Mouse (Mus musculus) forebrain, embryonic 14.5 days (tissue): ENCODE results near the gene Arhgap1. TPM values are rescaled to one million over a fixed set of nuclear protein-coding genes. Genes with fewer than 3 reads are reported as not detected.

Experiments
- ATAC-seq: fragments of 200-750 bp; cut with Nextera tagmentation; 2 replicates; pipeline ENCODE4 v1.8.0; 2017; ENCODE audit warnings: mild to moderate bottlenecking, moderate library complexity
- DNase-seq: peaks from one replicate; pipeline ENCODE4 v3.0.0-alpha.2; 2015; ENCODE audit warnings: low spot score
- H3K27ac ChIP-seq: fragments of 300-500 bp; sonication (generic); 2 replicates; pipeline ENCODE4 v1.5.1; 2014; ENCODE audit warnings: low read depth, mild to moderate bottlenecking, control low read depth, low read length, moderate library complexity
- H3K27me3 ChIP-seq: fragments of 300-500 bp; sonication (generic); replicated peaks from 2 replicates; pipeline ENCODE4 v1.6.1; 2014; ENCODE audit warnings: low read length, control low read depth, mixed read lengths; ENCODE audit not compliant: control insufficient read depth, insufficient read depth
- H3K36me3 ChIP-seq: fragments of 300-500 bp; sonication (generic); 2 replicates; pipeline ENCODE4 v1.6.1; 2014; ENCODE audit warnings: low read length, control low read depth; ENCODE audit not compliant: control insufficient read depth, insufficient read depth
- H3K4me1 ChIP-seq: fragments of 300-500 bp; sonication (generic); 2 replicates; pipeline ENCODE4 v1.6.1; 2014; ENCODE audit warnings: antibody characterized with exemption, low read length, control low read depth; ENCODE audit not compliant: control insufficient read depth, insufficient read depth
- H3K4me2 ChIP-seq: fragments of 300-500 bp; sonication (generic); 2 replicates; pipeline ENCODE4 v1.6.1; 2014; ENCODE audit warnings: mild to moderate bottlenecking, control low read depth, low read length
- H3K4me3 ChIP-seq: fragments of 300-500 bp; sonication (generic); 2 replicates; pipeline ENCODE4 v1.5.1; 2014; ENCODE audit warnings: low read depth, low read length, control low read depth
- H3K9ac ChIP-seq: fragments of 300-500 bp; sonication (generic); 2 replicates; pipeline ENCODE4 v1.6.1; 2014; ENCODE audit warnings: mild to moderate bottlenecking, low read length, control low read depth, moderate library complexity
- H3K9me3 ChIP-seq: fragments of 300-500 bp; sonication (generic); replicated peaks from 2 replicates; pipeline ENCODE4 v1.6.1; 2016; ENCODE audit warnings: low read length, control low read depth, mixed read lengths; ENCODE audit not compliant: control insufficient read depth
- WGBS: fragments of 180-500 bp; shearing (Covaris S2); extraction: QIAGEN DNeasy Blood & Tissue Kit; methylation state at CpG from one replicate; pipeline ENCODE4 v1.1.7; 2014; 5-methylcytosine and 5-hydroxymethylcytosine counted together
- polyA plus RNA-seq: library from polyadenylated mRNA; unstranded; fragments of >200 nt; fragmentation: Nextera tagmentation; extraction: Ambion mirVana; gene quantifications from 2 replicates; pipeline ENCODE4 v1.2.1, GENCODE M21; 2014

The Arhgap1 gene
- polyA plus RNA-seq, 1 experiment from 2014 or later = 87.9 TPM

DNA sequence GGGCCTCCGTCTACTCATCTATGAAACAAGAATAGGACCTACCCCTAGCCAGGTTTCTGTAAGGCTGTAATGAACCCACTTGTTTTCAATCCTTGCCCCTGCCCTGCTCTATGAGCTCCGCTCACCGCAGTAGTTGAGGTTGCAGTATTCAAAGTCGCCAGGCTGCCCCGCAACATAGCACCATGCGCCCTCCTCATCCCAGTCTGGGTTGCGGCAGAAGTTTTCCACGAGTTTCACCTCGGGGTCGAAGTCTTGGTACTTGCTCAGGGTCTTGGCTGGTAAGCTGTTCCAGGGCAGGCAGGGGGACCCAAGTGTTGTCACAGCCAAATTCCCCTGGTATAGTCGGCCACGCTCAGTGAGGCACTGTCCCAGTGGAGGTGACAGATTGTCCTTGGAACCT is 19.3 kb upstream of the Arhgap1 start:
- Histone ChIP-seq H3K9me3 (no peaks in the 10 kb centered on the region), H3K27ac (no peak overlapping the region), H3K4me3 (no peak overlapping the region), H3K4me2 (no peak overlapping the region), H3K9ac (no peak overlapping the region), H3K36me3 (0 out of 2 replicates have a peak, but pooled peaks cover 3% of the 10 kb centered on the region), H3K27me3 (no peaks in the 10 kb centered on the region), H3K4me1 (no peaks in the 10 kb centered on the region)
- no peak for ATAC-seq
- no peak for DNase-seq
- WGBS = 93% methylated on average over 12 of the region's 12 CpGs

DNA sequence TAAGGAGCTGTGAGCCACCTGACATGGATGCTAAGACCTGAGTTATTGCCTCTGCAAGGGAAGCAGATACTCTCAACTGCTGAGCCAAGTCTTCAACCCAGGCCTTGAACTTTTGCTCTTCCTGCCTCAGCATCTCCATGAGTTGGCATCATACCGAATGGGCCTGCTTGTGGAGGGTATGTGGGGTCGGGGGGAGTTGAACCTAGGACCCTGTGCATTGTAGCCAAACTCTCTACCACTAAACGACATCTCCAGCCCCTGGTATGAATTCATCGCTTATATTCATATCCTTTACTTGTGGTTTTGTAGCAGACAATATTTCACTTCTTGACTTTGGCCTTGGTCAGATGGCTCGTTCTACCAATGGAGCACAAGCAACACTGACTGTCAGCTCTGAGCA is 17.8 kb upstream of the Arhgap1 start:
- H3K4me1 ChIP-seq = no peaks in the 10 kb centered on the region
- no peak for DNase-seq
- no peaks in the 10 kb centered on the region for H3K27me3 ChIP-seq
- ATAC-seq = no peak
- H3K36me3 ChIP-seq = no peaks in the 10 kb centered on the region
- H3K27ac ChIP-seq = no peak overlapping the region
- H3K4me3 ChIP-seq = no peak overlapping the region
- no peak overlapping the region for H3K9ac ChIP-seq
- H3K4me2 ChIP-seq = no peak overlapping the region
- 88% methylated on average over 5 of the region's 5 CpGs for WGBS
- no peaks in the 10 kb centered on the region for H3K9me3 ChIP-seq

DNA sequence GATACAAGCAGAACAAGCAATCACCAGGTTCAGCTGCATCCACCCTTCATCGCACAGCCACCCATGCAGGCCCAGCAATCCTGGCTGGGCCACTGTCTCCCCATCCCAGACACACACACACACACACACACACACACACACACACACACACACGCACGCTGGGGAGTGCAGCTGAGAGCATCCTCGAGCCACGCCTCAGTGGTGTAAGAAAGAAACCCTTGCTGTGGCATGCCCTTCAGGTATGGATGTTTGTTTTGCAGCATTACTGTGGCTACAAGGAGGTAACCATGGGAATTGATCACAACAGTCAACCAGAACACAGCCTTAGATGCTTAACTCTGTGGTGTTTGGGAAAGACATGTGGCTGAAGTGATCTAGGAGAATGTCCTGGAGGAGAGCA is 17.3 kb upstream of the Arhgap1 start:
- Histone ChIP-seq H3K4me1 (no peaks in the 10 kb centered on the region), H3K36me3 (no peaks in the 10 kb centered on the region), H3K9me3 (no peaks in the 10 kb centered on the region), H3K27ac (no peak overlapping the region), H3K4me3 (no peak overlapping the region), H3K4me2 (no peak overlapping the region), H3K27me3 (no peaks in the 10 kb centered on the region), H3K9ac (no peak overlapping the region)
- no peak for ATAC-seq
- WGBS = 88% methylated on average over 5 of the region's 5 CpGs
- DNase-seq = no peak

DNA sequence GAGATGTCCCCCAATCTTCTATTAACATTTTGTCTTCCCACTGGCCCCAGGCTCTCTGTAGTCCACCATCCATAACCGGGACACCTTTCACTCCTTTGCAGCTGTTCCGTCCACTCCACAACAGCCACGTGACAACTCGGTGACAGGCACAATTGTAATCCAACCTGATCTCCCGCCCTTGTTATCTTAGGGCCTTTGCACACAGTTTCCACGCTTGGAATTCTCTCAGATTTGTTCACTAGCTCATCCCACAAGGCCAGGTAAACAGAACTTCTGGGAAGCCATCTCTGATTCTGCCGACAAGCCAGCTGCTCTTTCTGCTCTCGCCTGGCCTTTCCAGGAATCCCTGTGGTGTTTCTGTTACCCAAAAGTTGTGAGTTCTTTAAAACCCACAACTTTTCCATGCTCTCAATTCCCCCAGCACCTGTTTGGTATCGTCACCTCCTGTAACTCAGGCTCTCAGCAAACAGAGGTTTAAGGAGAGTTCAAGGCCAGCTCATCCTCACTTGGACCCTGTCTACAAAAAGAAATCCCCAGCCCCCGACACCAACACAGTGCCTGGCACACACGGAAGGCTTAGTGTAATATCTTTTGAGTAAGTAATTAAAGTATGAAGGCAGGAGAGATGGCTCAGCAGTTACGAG is 16.2 kb upstream of the Arhgap1 start:
- WGBS = 81% methylated on average over 12 of the region's 12 CpGs
- H3K36me3 ChIP-seq = no peaks in the 10 kb centered on the region
- no peak overlapping the region for H3K4me3 ChIP-seq
- ATAC-seq = no peak
- H3K27ac ChIP-seq = no peak overlapping the region
- H3K9ac ChIP-seq = no peak overlapping the region
- H3K4me2 ChIP-seq = no peak overlapping the region
- H3K4me1 ChIP-seq = no peaks in the 10 kb centered on the region
- DNase-seq = no peak
- H3K27me3 ChIP-seq = no peaks in the 10 kb centered on the region
- H3K9me3 ChIP-seq = no peaks in the 10 kb centered on the region

DNA sequence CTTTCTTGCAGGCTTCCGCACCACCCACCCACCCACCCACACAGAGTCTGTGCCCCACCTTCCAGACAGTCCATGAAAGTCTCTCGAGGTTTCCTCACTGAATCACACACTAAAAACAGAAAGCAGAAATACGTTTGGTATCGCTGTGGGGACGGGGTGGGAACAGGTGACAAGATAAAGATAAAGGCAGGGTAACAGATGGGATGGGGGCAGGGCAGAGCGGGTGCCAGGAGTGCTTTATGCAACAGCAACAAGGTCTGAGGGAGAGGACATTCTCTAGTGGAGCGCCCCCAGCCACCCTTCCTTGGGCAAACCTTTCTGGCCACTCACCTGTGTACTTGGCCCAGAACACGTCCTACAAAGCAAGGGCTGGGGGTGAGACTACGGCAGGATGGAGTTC is 14.8 kb upstream of the Arhgap1 start:
- no peaks in the 10 kb centered on the region for H3K4me1 ChIP-seq
- ATAC-seq = no peak

DNA sequence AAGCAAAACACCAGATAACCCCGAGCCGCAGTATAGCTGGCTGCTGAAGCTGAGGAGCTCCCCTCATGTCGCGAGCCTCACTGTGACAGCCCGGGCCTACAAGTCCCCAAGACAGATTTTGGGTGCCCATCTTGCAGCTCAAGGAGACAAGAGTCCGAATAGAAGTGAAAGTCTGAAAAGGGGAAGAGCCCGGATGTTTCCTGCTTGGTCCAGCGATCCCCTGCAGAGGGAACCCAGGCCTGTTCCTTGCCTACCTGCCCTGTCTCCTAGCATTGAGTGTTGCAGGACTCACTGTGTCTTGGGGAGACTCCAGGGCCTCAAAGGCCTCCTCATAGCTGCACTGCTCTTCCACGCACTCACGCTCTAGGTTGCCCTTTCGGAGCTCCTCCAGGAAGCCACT is 14.2 kb upstream of the Arhgap1 start:
- Histone ChIP-seq H3K4me3 (no peak overlapping the region), H3K27ac (no peak overlapping the region), H3K36me3 (no peaks in the 10 kb centered on the region), H3K4me1 (no peaks in the 10 kb centered on the region), H3K9me3 (no peaks in the 10 kb centered on the region), H3K27me3 (no peaks in the 10 kb centered on the region), H3K4me2 (no peak overlapping the region), H3K9ac (no peak overlapping the region)
- no peak for ATAC-seq
- DNase-seq = no peak
- WGBS = 89% methylated on average over 11 of the region's 11 CpGs

More for the DNA sequence above, 14.8 kb upstream of the Arhgap1 start:
- Histone ChIP-seq H3K27ac (no peak overlapping the region), H3K9me3 (no peaks in the 10 kb centered on the region), H3K27me3 (no peaks in the 10 kb centered on the region), H3K4me2 (no peak overlapping the region), H3K36me3 (no peaks in the 10 kb centered on the region), H3K9ac (no peak overlapping the region), H3K4me3 (no peak overlapping the region)
- DNase-seq = no peak
- 80% methylated on average over 9 of the region's 9 CpGs for WGBS

DNA sequence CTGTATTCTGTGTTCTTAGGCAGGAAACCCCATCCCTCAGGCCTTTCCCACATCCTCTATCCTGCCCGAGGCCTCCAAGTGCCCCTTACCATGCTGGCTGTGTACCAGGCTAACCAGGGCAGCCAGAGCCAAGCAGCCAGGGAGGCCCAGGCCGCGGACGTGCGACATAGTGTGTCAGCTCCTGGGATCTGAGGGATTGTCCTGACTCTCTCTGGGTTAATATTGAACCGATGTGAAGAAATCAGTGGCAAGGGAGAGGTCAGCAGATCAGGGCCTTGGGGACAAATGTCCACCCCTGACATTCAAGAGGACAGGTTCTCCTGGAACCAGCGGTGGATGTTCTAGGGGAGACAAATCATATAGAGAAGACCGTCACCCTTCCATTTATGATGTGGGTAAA is 13.4 kb upstream of the Arhgap1 start, which contains the start of gene F2:
Gene F2, minus strand, starts transcription at position 186 of the 400 bp plus-strand sequence.
- no peak within 1 kb of the TSS for H3K4me2 ChIP-seq
- no peaks in the 10 kb centered on the region for H3K4me1 ChIP-seq
- no peak within 1 kb of the TSS for H3K27ac ChIP-seq
- H3K9me3 ChIP-seq = no peaks in the 10 kb centered on the region
- ATAC-seq (no peak), DNase-seq (no peak)
- no peaks in the 10 kb centered on the region for H3K27me3 ChIP-seq
- WGBS = 96% methylated on average over 8 of the region's 8 CpGs
- H3K4me3 ChIP-seq = no peak within 1 kb of the TSS
- H3K9ac ChIP-seq = no peak within 1 kb of the TSS; the same call in 1 of the 2 replicates
- no peaks in the 10 kb centered on the region for H3K36me3 ChIP-seq

DNA sequence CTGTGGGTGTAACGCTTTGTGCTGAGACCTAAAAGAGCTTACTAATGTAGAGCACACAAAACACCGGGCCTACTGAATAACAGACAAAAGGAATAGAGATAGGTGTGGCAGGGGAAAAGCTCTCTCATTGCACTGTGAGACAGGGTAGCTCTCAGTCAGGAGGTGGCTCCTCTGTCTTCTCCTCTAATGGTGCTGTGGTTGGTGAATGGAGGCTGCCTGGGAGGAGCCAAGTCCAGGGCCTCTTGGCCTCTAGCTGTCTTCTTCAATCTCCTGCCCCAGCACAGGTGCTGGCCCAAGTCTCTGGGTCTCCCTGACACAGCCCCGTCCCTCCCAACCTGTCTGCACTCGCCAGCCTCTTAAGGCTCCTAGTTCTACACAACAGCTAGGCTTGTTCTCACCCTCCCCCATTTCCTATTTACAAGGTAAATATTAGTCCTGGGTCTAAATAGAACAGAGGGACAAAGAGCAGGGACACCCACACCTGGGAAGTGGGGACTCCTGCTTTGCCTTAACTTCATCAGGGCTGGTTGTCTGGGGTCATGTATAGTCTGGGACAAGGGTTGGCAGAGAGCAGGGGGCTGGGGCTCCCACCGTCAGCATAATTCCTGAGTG is 12.8 kb upstream of the Arhgap1 start:
- Histone ChIP-seq H3K4me1 (no peaks in the 10 kb centered on the region), H3K4me3 (no peak overlapping the region), H3K27ac (no peak overlapping the region), H3K27me3 (no peaks in the 10 kb centered on the region), H3K9ac (no peak overlapping the region), H3K36me3 (no peaks in the 10 kb centered on the region), H3K9me3 (no peaks in the 10 kb centered on the region), H3K4me2 (no peak overlapping the region)
- WGBS = 82% methylated on average over 5 of the region's 5 CpGs
- DNase-seq = no peak
- ATAC-seq = no peak

DNA sequence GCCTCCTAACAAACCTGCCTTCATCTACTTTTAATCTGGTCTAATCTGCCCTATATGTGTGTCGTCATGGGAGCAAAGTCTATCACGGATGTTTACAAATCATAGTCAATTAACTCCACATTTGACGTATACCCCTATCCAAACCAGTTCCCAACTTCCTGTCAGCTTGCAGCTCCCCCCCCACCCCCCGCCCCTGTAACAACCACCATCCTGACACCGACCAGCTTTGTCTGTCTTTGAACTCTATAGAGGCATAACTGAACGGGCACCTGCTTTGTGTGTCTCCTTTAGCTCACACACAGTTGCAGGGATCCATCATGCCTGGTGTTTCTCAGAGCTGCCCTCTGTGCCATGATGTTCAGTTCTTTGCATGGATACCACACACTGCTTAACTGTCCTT is 10.7 kb upstream of the Arhgap1 start:
- Histone ChIP-seq H3K27me3 (no peaks in the 10 kb centered on the region), H3K9ac (no peak overlapping the region), H3K9me3 (no peaks in the 10 kb centered on the region), H3K27ac (no peak overlapping the region), H3K4me3 (no peak overlapping the region), H3K4me2 (no peak overlapping the region), H3K4me1 (no peaks in the 10 kb centered on the region), H3K36me3 (peaks cover 8% of the 10 kb centered on the region)
- 89% methylated on average over 6 of the region's 6 CpGs for WGBS
- DNase-seq (no peak), ATAC-seq (no peak)
